Mouse (Mus musculus) adrenal gland, postnatal 0 days (tissue): ENCODE measurements around the gene B3gnt6. TPM values are rescaled to one million over a fixed set of nuclear protein-coding genes. Genes with fewer than 3 reads are reported as not detected.

Experiments
- polyA plus RNA-seq: library from polyadenylated mRNA; unstranded; fragments of >200 nt; fragmentation: Nextera tagmentation; extraction: Ambion mirVana; gene quantifications from 2 replicates; pipeline ENCODE4 v1.2.1, GENCODE M21; 2015

B3gnt6 gene
- 0.13 TPM in 1 of 2 replicates, not detected in the other for polyA plus RNA-seq

DNA sequence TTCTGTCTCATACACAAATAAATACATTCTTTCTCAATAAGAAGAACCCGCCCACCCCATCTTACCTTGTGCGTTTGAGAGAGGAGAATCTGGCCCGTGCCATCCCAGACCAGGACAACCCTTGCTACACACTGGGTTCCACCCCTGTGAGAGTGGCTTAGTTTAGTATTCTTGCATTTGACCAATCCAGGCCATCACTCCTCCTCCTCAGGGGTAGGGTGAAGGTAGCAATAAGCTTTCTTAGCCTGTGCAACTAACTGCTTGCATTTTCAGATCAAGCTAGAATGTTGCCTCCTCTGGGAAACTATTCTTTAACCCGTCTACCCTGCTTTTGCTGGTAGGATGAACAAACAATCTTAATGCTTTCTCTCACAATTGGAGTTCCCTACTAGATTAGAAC is at the start of gene B3gnt6:
Gene B3gnt6, minus strand, starts transcription at position 101 of the 400 bp plus-strand sequence.

DNA sequence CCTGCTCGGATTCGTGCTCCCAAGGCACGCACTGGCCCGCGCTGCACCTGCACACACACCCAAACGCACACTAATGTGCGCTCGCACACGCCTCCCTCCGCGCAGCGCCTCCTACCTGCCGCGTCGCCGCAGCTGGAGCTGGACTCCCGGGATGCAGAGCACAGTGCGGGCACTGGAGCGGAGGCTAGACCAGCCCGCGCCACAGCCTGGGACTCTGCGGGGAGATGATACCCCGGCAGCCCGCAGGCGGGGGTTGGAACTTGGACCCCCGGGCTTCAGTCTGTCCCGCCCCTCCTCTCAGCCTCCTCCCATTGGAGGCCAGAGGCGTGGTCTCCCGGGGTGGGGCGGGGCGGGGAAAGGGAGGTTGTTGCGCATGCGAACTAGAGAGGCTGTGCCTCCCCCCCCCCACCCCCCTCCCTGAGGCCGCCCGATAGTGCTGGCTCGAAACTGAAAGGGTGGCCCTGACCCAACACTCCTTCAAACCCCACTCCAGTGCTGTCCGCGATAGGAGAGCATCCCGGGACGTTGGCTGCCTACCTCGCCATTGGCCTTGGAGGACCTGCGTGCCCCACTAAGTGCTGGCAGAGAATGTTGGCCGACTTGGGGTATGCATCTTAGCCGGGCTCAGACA is 21.2 kb downstream of the B3gnt6 start, which contains the start of gene Capn5:
Gene Capn5, minus strand, starts transcription at position 346 of the 631 bp plus-strand sequence.

DNA sequence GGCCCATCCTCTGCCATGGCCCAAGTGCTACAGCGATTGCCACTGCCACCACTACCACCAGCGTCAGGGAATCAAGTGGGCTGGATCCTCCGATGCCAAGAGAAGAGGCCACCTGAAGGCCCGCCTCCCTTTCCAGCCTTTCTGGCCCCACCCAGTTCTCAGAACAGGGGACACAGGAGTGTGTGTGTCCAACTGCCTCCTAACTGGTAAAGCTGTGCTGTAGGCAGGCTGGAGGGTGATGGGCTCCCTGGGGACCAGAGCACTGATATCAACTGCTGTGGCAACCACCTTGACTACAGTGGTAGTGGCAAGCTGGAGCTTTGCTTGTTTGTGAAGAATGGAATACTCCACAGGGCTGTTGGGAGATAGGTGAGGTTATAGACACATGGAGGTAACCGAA is 53.9 kb downstream of the B3gnt6 start, which contains the start of gene Omp:
Gene Omp, minus strand, starts transcription at position 101 of the 400 bp plus-strand sequence.

Other genes with a start within 250 kb of the B3gnt6 start
- 10.5 and 23.1 TPM in 2 replicates for gene Myo7a, start 80.0 kb downstream of the B3gnt6 start, polyA plus RNA-seq
- gene Omp, start 54.0 kb downstream of the B3gnt6 start, polyA plus RNA-seq, result 0.41 and 0.46 TPM in 2 replicates
- gene Capn5, start 21.2 kb downstream of the B3gnt6 start, polyA plus RNA-seq, result 6.9 and 9.7 TPM in 2 replicates
- 21.9 and 27.4 TPM in 2 replicates for gene Acer3, start 121.7 kb upstream of the B3gnt6 start, polyA plus RNA-seq
- 6.8 and 8.9 TPM in 2 replicates for gene Tsku, start 161.8 kb upstream of the B3gnt6 start, polyA plus RNA-seq
- not detected in 2 replicates for gene Gucy2d, start 240.9 kb upstream of the B3gnt6 start, polyA plus RNA-seq